Mouse (Mus musculus): ENCODE data around the gene Pnkd.

- TF ChIP-seq POLR2A (IDR thresholded peaks at IDR 0.05; ENCODE audit: borderline replicate concordance, insufficient read depth, low read length): peak; percentile 100
- TF ChIP-seq CTCF (IDR thresholded peaks at IDR 0.05; ENCODE audit: borderline replicate concordance, insufficient read depth, low read depth, low read length): no peak
Observed at GRCm38 (mm10) chr1:74235938-74236589, 48.7 kb upstream of the Pnkd start, which contains the start of gene Arpc2.
